Mouse (Mus musculus) CH12.LX (cell line): ENCODE data around the gene BC052040. TPM values are rescaled to one million over a fixed set of nuclear protein-coding genes. Genes with fewer than 3 reads are reported as not detected.

ENCODE experiments used
- DNase-seq: peaks from one replicate; pipeline ENCODE4 v3.0.0-alpha.2; 2013; ENCODE audit errors: extremely low read depth
- H3K27ac ChIP-seq: 2 replicates; pipeline ENCODE4 v1.5.1; 2012; ENCODE audit warnings: low read depth, mild to moderate bottlenecking, control low read depth, moderate library complexity; ENCODE audit not compliant: insufficient read depth
- H3K27me3 ChIP-seq: replicated peaks from 2 replicates; pipeline ENCODE3; 2012; ENCODE audit warnings: inconsistent platforms
- H3K36me3 ChIP-seq, 2 experiments: replicated peaks in 1 of 2; 2 replicates each; pipeline versions ENCODE3 to v1.6.1; 2012; ENCODE audit warnings: inconsistent platforms in 1 of 2, low read length in 1 of 2, mild to moderate bottlenecking in 1 of 2, mixed read lengths in 1 of 2, moderate library complexity in 1 of 2; ENCODE audit not compliant: control insufficient read depth in 1 of 2, insufficient read depth in 1 of 2
- H3K4me1 ChIP-seq, 2 experiments: 2 replicates each; pipeline ENCODE4 v1.6.1; 2012; ENCODE audit warnings: inconsistent platforms in 1 of 2, moderate library complexity in 1 of 2; ENCODE audit not compliant: insufficient read depth in 2 of 2, control insufficient read depth in 1 of 2
- H3K4me2 ChIP-seq: 2 replicates; pipeline ENCODE4 v1.6.1; 2012; ENCODE audit warnings: low read depth, mild to moderate bottlenecking, control low read depth; ENCODE audit not compliant: poor library complexity, insufficient read depth, severe bottlenecking
- H3K4me3 ChIP-seq, 3 experiments: fragments of 150-350 bp in 1 of 3; sonication (generic) in 1 of 3; replicated peaks in 1 of 3; 2 replicates each; pipeline versions ENCODE3 to v1.5.1; 2011 to 2012; ENCODE audit warnings: low read depth in 2 of 3, low read length in 2 of 3, mild to moderate bottlenecking in 2 of 3, moderate library complexity in 2 of 3, control low read depth in 1 of 3, improper control_type of control experiment in 1 of 3, inconsistent platforms in 1 of 3, mixed read lengths in 1 of 3; ENCODE audit not compliant: poor library complexity in 1 of 3
- H3K79me2 ChIP-seq: replicated peaks from 2 replicates; pipeline ENCODE4 v1.6.1; 2012; ENCODE audit warnings: mild to moderate bottlenecking, moderate library complexity; ENCODE audit not compliant: control insufficient read depth, poor library complexity, insufficient read depth, severe bottlenecking; ENCODE audit errors: extremely low read depth
- H3K9ac ChIP-seq: 2 replicates; pipeline ENCODE4 v1.6.1; 2012; ENCODE audit warnings: low read depth, mild to moderate bottlenecking, control low read depth, moderate library complexity; ENCODE audit not compliant: insufficient read depth
- H3K9me3 ChIP-seq: replicated peaks from 2 replicates; pipeline ENCODE3; 2012; ENCODE audit warnings: low read length, inconsistent platforms, mixed read lengths
- CHD1 ChIP-seq: IDR thresholded peaks from 2 replicates; pipeline ENCODE4 v1.6.1; 2012; ENCODE audit warnings: low read depth, low read length, improper control_type of control experiment, inconsistent platforms
- CTCF ChIP-seq, 2 experiments: IDR thresholded peaks in 1 of 2; conservative IDR thresholded peaks in 1 of 2; 2 replicates each; pipeline ENCODE4 v1.5.1; 2011 to 2012; ENCODE audit warnings: low read depth in 2 of 2, low read length in 2 of 2, improper control_type of control experiment in 1 of 2, inconsistent platforms in 1 of 2, mild to moderate bottlenecking in 1 of 2, moderate library complexity in 1 of 2
- HCFC1 ChIP-seq: IDR thresholded peaks from 2 replicates; pipeline ENCODE4 v1.6.1; 2012; ENCODE audit warnings: low read depth, mild to moderate bottlenecking, inconsistent platforms, low read length, improper control_type of control experiment
- JUN ChIP-seq: IDR thresholded peaks from 2 replicates; pipeline ENCODE4 v1.6.1; 2011; ENCODE audit warnings: low read depth, mild to moderate bottlenecking, low read length, improper control_type of control experiment, moderate library complexity; ENCODE audit not compliant: insufficient read depth
- KAT2A ChIP-seq: IDR thresholded peaks from 2 replicates; pipeline ENCODE4 v1.6.1; 2012; ENCODE audit warnings: low read length, improper control_type of control experiment, inconsistent platforms; ENCODE audit not compliant: insufficient replicate concordance
- MAX ChIP-seq: IDR thresholded peaks from 2 replicates; pipeline ENCODE4 v1.6.1; 2011; ENCODE audit warnings: low read length, improper control_type of control experiment
- MAZ ChIP-seq: IDR thresholded peaks from 2 replicates; pipeline ENCODE4 v1.6.1; 2012; ENCODE audit warnings: low read depth, mild to moderate bottlenecking, inconsistent platforms, low read length, improper control_type of control experiment, moderate library complexity
- NELFE ChIP-seq: IDR thresholded peaks from 2 replicates; pipeline ENCODE4 v1.6.1; 2011; ENCODE audit warnings: low read depth, low read length, improper control_type of control experiment
- NRF1 ChIP-seq: IDR thresholded peaks from 2 replicates; pipeline ENCODE4 v1.6.1; 2014; ENCODE audit warnings: low read depth, mild to moderate bottlenecking, inconsistent platforms, low read length, improper control_type of control experiment, moderate library complexity
- PAX5 ChIP-seq: IDR thresholded peaks from 2 replicates; pipeline ENCODE4 v1.6.1; 2012; ENCODE audit warnings: low read length, inconsistent platforms, mixed read lengths
- POLR2A ChIP-seq: IDR thresholded peaks from 2 replicates; pipeline ENCODE4 v1.6.1; 2011; ENCODE audit warnings: low read depth, mild to moderate bottlenecking, improper control_type of control experiment, low read length
- SMC3 ChIP-seq: IDR thresholded peaks from 2 replicates; pipeline ENCODE4 v1.6.1; 2011; ENCODE audit warnings: low read depth, low read length, improper control_type of control experiment
- TBP ChIP-seq: conservative IDR thresholded peaks from 2 replicates; pipeline ENCODE4 v1.6.1; 2011; ENCODE audit warnings: low read depth, low read length, improper control_type of control experiment
- TCF12 ChIP-seq: IDR thresholded peaks from 2 replicates; pipeline ENCODE4 v1.6.1; 2014; ENCODE audit warnings: low read depth, mild to moderate bottlenecking, inconsistent platforms, low read length, improper control_type of control experiment
- UBTF ChIP-seq: IDR thresholded peaks from 2 replicates; pipeline ENCODE4 v1.6.1; 2012; ENCODE audit warnings: low read depth, mild to moderate bottlenecking, inconsistent platforms, low read length, improper control_type of control experiment, moderate library complexity
- USF2 ChIP-seq: conservative IDR thresholded peaks from 2 replicates; pipeline ENCODE4 v1.6.1; 2011; ENCODE audit warnings: low read depth, low read length, improper control_type of control experiment
- ZMIZ1 ChIP-seq: IDR thresholded peaks from 2 replicates; pipeline ENCODE4 v1.6.1; 2012; ENCODE audit warnings: low read depth, mild to moderate bottlenecking, inconsistent platforms, low read length, improper control_type of control experiment
- ZNF384 ChIP-seq: IDR thresholded peaks from 2 replicates; pipeline ENCODE4 v1.6.1; 2012; ENCODE audit warnings: low read depth, low read length, improper control_type of control experiment, inconsistent platforms
- dilution Hi-C: fragments of 300-500 bp; cut with MboI; formaldehyde crosslinking; loops from 2 replicates; pipeline ENCODE4 v1.14.3; 2020; ENCODE audit warnings: low sequenced_read_pairs; ENCODE audit not compliant: extremely low pct_unique_long_range_greater_than_20kb, extremely low pct_ligation_motif_present
- in situ Hi-C: fragments of 300-500 bp; cut with MboI; formaldehyde crosslinking; loops from 3 replicates; pipeline ENCODE4 v1.14.3; 2019; ENCODE audit warnings: low sequenced_read_pairs, low pct_ligation_motif_present, low pct_unique_long_range_greater_than_20kb, mixed read lengths
- polyA plus RNA-seq: library from polyadenylated mRNA; unstranded; fragments of >175 nt; gene quantifications from 2 replicates; pipeline ENCODE4 v1.2.1, GENCODE M21; 2012; ENCODE audit warnings: low read depth; ENCODE audit not compliant: insufficient read length
- total RNA-seq, 2 experiments: library from RNA; depleted of rRNA; stranded (reverse); fragments of 300-350 nt in 1 of 2; fragments of >200 nt in 1 of 2; gene quantifications; 2 replicates each; pipeline ENCODE4 v1.2.3; 2012 to 2014

BC052040 gene
- total and polyA plus RNA-seq, 3 experiments, result 5.9 to 16.5 (median 6.5) TPM

GRCm38 (mm10) chr2:115747639-115748038, 166.1 kb downstream of the BC052040 start:
- Histone ChIP-seq H3K36me3 (no peaks in the 10 kb centered on the region), H3K4me3 (no peak overlapping the region), H3K4me1 (peaks cover 0 to 2% of the 10 kb centered on the region in 2 experiments; a peak in 1 of 4 replicates), H3K27me3 (no peaks in the 10 kb centered on the region), H3K9ac (no peak overlapping the region), H3K9me3 (no peaks in the 10 kb centered on the region), H3K79me2 (no peaks in the 10 kb centered on the region), H3K4me2 (no peak overlapping the region), H3K27ac (no peak overlapping the region)
- in situ Hi-C loops (no loop called here), dilution Hi-C loops (no loop called here)
- DNase-seq, result no peak
- TF ChIP-seq POLR2A, result no peak
- TF ChIP-seq ZMIZ1, result no peak
- TF ChIP-seq SMC3, result no peak
- TF ChIP-seq MAX, result no peak
- no peak for TF ChIP-seq NRF1
- no peak for TF ChIP-seq TCF12
- TF ChIP-seq KAT2A, result no peak
- TF ChIP-seq MAZ, result no peak
- no peak for TF ChIP-seq NELFE
- TF ChIP-seq ZNF384, result no peak
- no peak for TF ChIP-seq CHD1
- TF ChIP-seq UBTF, result no peak
- TF ChIP-seq TBP, result no peak
- no peak for TF ChIP-seq PAX5

- DNase-seq, result no peak
- H3K27ac ChIP-seq, result no peak overlapping the region
- peaks cover 0 to 4% of the 10 kb centered on the region in 2 experiments; a peak in 1 of 4 replicates for H3K4me1 ChIP-seq
- no peak overlapping the region for H3K4me2 ChIP-seq
- H3K79me2 ChIP-seq, result no peaks in the 10 kb centered on the region
- dilution Hi-C loops (no loop called here), in situ Hi-C loops (no loop called here)
- no peaks in the 10 kb centered on the region for H3K27me3 ChIP-seq
- TF ChIP-seq JUN, result no peak
- TF ChIP-seq CTCF (conservative IDR thresholded peaks at IDR 0.05 in 1 of 2, IDR thresholded peaks at IDR 0.05 in 1 of 2; ENCODE audit: low read depth in 2 of 2, low read length in 2 of 2), result no peak
- no peak for TF ChIP-seq USF2
- no peak for TF ChIP-seq HCFC1
- H3K9me3 ChIP-seq, result no peaks in the 10 kb centered on the region
- no peaks in the 10 kb centered on the region for H3K36me3 ChIP-seq
- no peak overlapping the region for H3K4me3 ChIP-seq
- H3K9ac ChIP-seq, result no peak overlapping the region
Observed at GRCm38 (mm10) chr2:115751177-115751576, 169.7 kb downstream of the BC052040 start.
